Mouse (Mus musculus) T-helper 1 cell (primary cell): ENCODE measurements around the gene Rin1.

Experiments used
- in situ Hi-C: fragments of 300-600 bp; cut with MboI, MseI; formaldehyde crosslinking; loops from one replicate; pipeline ENCODE4 v1.15.1; 2025; ENCODE audit warnings: high pct_unique_total_duplicates

Rin1 gene

GRCm38 (mm10) chr19:5041588-5041987 lies 8.7 kb upstream of the Rin1 start:
- in situ Hi-C loops, result no loop called here

GRCm38 (mm10) chr19:5045531-5045930 lies 4.8 kb upstream of the Rin1 start:
- in situ Hi-C loops, result no loop called here

GRCm38 (mm10) chr19:5048138-5049056 lies 1.9 kb upstream of the Rin1 start:
- in situ Hi-C loops, result no loop called here

GRCm38 (mm10) chr19:5049325-5049724 lies 956 bp upstream of the Rin1 start:
- in situ Hi-C loops, result no loop called here

- in situ Hi-C loops, result no loop called here
Measured at GRCm38 (mm10) chr19:5051031-5051430, 750 bp downstream of the Rin1 start.

- in situ Hi-C loops, result no loop called here
Measured at GRCm38 (mm10) chr19:5051515-5051914, 1.2 kb downstream of the Rin1 start.

- in situ Hi-C loops, result no loop called here
Measured at GRCm38 (mm10) chr19:5052166-5052822, 2.0 kb downstream of the Rin1 start.

- in situ Hi-C loops, result no loop called here
Measured at GRCm38 (mm10) chr19:5052853-5053252, 2.6 kb downstream of the Rin1 start.

- in situ Hi-C loops, result no loop called here
Measured at GRCm38 (mm10) chr19:5053909-5054308, 3.6 kb downstream of the Rin1 start.

- in situ Hi-C loops, result no loop called here
Measured at GRCm38 (mm10) chr19:5056251-5056650, 6.0 kb downstream of the Rin1 start.

GRCm38 (mm10) chr19:5057876-5058775 lies 7.8 kb downstream of the Rin1 start:
- in situ Hi-C loops, result no loop called here

GRCm38 (mm10) chr19:5058801-5059771 lies 8.8 kb downstream of the Rin1 start:
- in situ Hi-C loops, result no loop called here

GRCm38 (mm10) chr19:5060365-5061330 lies 10.4 kb downstream of the Rin1 start:
- in situ Hi-C loops, result no loop called here

- in situ Hi-C loops, result no loop called here
Measured at GRCm38 (mm10) chr19:5062041-5062440, 11.8 kb downstream of the Rin1 start.

GRCm38 (mm10) chr19:5062446-5062845 lies 12.2 kb downstream of the Rin1 start:
- in situ Hi-C loops, result no loop called here

- in situ Hi-C loops, result no loop called here
Measured at GRCm38 (mm10) chr19:5065104-5065503, 14.8 kb downstream of the Rin1 start.

GRCm38 (mm10) chr19:5067040-5067799 lies 16.9 kb downstream of the Rin1 start:
- in situ Hi-C loops, result no loop called here

- in situ Hi-C loops, result no loop called here
Measured at GRCm38 (mm10) chr19:5067867-5068569, 17.7 kb downstream of the Rin1 start, which contains the start of gene Cd248. Cd248 (plus strand) TSS chr19:5068078.
